Mouse (Mus musculus) C2C12 (cell line): Measurements from ENCODE around the gene Ly86.

Source experiments
- CTCF ChIP-seq: IDR thresholded peaks from one replicate; pipeline ENCODE4 v1.5.1; 2011; ENCODE audit not compliant: control insufficient read depth, insufficient read depth, insufficient read length
- MAX ChIP-seq: IDR thresholded peaks from one replicate; pipeline ENCODE4 v1.6.1; 2011; ENCODE audit warnings: mild to moderate bottlenecking, control low read depth

DNA sequence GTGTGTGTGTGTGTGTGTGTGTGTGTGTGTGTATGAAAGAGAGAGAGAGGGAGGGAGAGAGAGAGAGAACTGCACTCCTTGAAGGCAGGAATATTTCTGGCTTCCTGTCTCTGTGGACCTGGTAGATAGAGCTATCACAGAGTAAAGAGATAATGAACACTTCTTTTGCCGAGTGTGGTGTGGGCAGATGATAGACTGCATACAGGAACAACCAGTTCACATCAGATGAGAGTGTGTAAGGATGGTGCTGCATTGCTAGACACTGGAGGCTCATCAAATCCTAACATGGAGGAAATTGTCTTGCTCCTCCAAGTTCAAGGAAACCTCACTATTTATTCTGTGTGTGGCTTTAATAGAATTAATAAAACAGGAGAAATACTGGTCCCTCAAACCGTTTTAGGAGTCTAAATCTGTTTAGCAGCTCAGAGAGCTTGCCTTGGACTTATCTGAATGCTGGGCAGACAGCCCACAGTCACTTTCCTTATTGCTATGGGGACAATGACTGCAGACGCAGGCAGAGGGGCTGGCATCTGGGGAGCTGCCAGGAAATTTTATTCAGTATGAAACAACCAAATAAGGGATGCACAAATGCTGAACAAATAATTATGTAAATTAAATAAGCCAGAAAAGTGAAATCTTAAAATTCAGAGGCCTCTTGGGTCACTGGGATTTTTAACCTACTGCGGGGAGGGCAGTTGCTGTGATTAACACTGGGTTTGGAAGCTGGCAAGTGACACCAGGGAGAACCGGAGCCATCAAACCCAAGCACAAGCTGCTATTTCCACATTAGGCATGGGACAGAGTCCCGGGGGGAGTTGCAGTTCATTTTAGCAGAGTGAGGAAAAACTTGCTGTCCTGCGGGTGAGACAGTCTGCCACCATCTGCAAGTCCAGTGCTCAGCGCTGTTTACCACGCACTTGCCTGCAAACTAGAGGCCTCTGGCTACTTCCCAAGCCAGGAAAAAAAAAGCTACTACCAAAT lies 43.5 kb downstream of the Ly86 start:
- no peak for TF ChIP-seq MAX
- TF ChIP-seq CTCF, result no peak
